Mouse (Mus musculus): ENCODE data around the gene Wnk4.

GRCm38 (mm10) chr11:101229361-101229900 is 30.9 kb upstream of the Wnk4 start:
- TF ChIP-seq CTCF (IDR thresholded peaks at IDR 0.05; ENCODE audit: control insufficient read depth, insufficient read depth, insufficient replicate concordance, low read depth, low read length) (no peak), POLR2A (IDR thresholded peaks at IDR 0.05; ENCODE audit: control insufficient read depth, low read depth, low read length) (no peak)

Data from testis, adult 2 months (tissue).